Comparison of ENCODE assay signal across 8 mouse cellular contexts in genomic region chr5:107947548-107947947, GRCm38 (mm10). TPM values are rescaled to one million over a fixed set of nuclear protein-coding genes. Genes with fewer than 3 reads are reported as not detected.
A peak's percentile ranks its signal among the peaks of the same experiment; 100 is the strongest.
DNase-seq lines count a peak whose midpoint lies in the region; ATAC-seq and TF ChIP-seq lines count a peak whose summit lies in the region.

No protein-coding gene starts in this region.

- peaks cover 16 to 35% of the 10 kb centered on the region in 2 experiments for H3K4me1 ChIP-seq in MEL (ENCODE audit: control insufficient read depth in 1 of 2, insufficient read depth in 2 of 2, low read length in 2 of 2)
- H3K4me1 ChIP-seq in midbrain, embryonic 16.5 days (ENCODE audit: control insufficient read depth, insufficient read depth, low read length): no peaks in the 10 kb centered on the region; the same call in 1 of the 2 replicates

- no peak for TF ChIP-seq RAD21 in MEL (IDR thresholded peaks at IDR 0.05; ENCODE audit: low read depth, low read length)

- TF ChIP-seq POLR2A in MEL (IDR thresholded peaks at IDR 0.05; ENCODE audit: control insufficient read depth in 1 of 2, insufficient read depth in 1 of 2, low read depth in 1 of 2, low read length in 2 of 2, poor library complexity in 1 of 2): no peak

- H3K4me2 ChIP-seq in midbrain, embryonic 16.5 days (ENCODE audit: low read length): no peak overlapping the region

- peak; percentile 25 to 43 for DNase-seq in heart, adult 9 months (ENCODE audit: low spot score in 2 of 2)
- DNase-seq in heart, postnatal 25 days (ENCODE audit: low spot score): no peak
- no peak for DNase-seq in MEL (ENCODE audit: low read depth, low spot score)
- peak; percentile 61 for DNase-seq in cerebellum, adult 18-20 months
- peak; percentile 49 to 80 for DNase-seq in kidney, postnatal 36 days
- DNase-seq in adrenal gland, postnatal 36 days: no peak

- H3K9me3 ChIP-seq in MEL (replicated peaks; ENCODE audit: insufficient read depth, low read length): no peaks in the 10 kb centered on the region; the same call in 1 of the 2 replicates
- no peaks in the 10 kb centered on the region for H3K9me3 ChIP-seq in midbrain, embryonic 16.5 days (replicated peaks; ENCODE audit: control insufficient read depth, low read length, poor library complexity, severe bottlenecking)

- no peak for TF ChIP-seq EP300 in MEL (IDR thresholded peaks at IDR 0.05; ENCODE audit: low read depth in 1 of 2, low read length in 2 of 2)

- ATAC-seq in erythroblast, adult 5-6 weeks (replicated peaks; ENCODE audit: low FRiP score, poor library complexity, severe bottlenecking): no peak
- ATAC-seq in midbrain, embryonic 16.5 days: no peak

- TF ChIP-seq CTCF in MEL (IDR thresholded peaks at IDR 0.05 in 2 of 3, conservative IDR thresholded peaks at IDR 0.05 in 1 of 3; ENCODE audit: control insufficient read depth in 1 of 3, insufficient read depth in 1 of 3, low read depth in 2 of 3, low read length in 3 of 3, poor library complexity in 1 of 3, severe bottlenecking in 1 of 3): no peak

- H3K36me3 ChIP-seq in MEL (ENCODE audit: control insufficient read depth in 1 of 2, insufficient read depth in 2 of 2, low read length in 2 of 2): peaks cover 1 to 16% of the 10 kb centered on the region in 2 experiments; a peak in 3 of 4 replicates
- H3K36me3 ChIP-seq in midbrain, embryonic 16.5 days (ENCODE audit: control insufficient read depth, insufficient read depth, low read length): no peaks in the 10 kb centered on the region

- H3K4me3 ChIP-seq in MEL (ENCODE audit: control insufficient read depth in 1 of 2, insufficient read depth in 1 of 2, low read depth in 2 of 2, low read length in 2 of 2): no peak overlapping the region
- H3K4me3 ChIP-seq in midbrain, embryonic 16.5 days (ENCODE audit: low read depth, low read length): no peak overlapping the region

- H3K27me3 ChIP-seq in MEL (ENCODE audit: control insufficient read depth in 1 of 2, insufficient read depth in 2 of 2, low read length in 2 of 2): no peaks in the 10 kb centered on the region
- no peaks in the 10 kb centered on the region for H3K27me3 ChIP-seq in midbrain, embryonic 16.5 days (ENCODE audit: control insufficient read depth, insufficient read depth, low read depth, low read length)

- peaks cover under 1% of the 10 kb centered on the region; the same call in 1 of the 2 replicates for H3K79me2 ChIP-seq in MEL (ENCODE audit: control insufficient read depth, insufficient read depth, low read length, poor library complexity)

- no peak overlapping the region for H3K9ac ChIP-seq in MEL (ENCODE audit: control insufficient read depth, low read depth, low read length, poor library complexity, severe bottlenecking)
- no peak overlapping the region for H3K9ac ChIP-seq in midbrain, embryonic 16.5 days (ENCODE audit: low read depth, low read length)

- no peak overlapping the region for H3K27ac ChIP-seq in MEL (ENCODE audit: control insufficient read depth, low read depth, low read length)
- no peak overlapping the region for H3K27ac ChIP-seq in midbrain, embryonic 16.5 days (ENCODE audit: low read length)

- intact Hi-C loops in heart, postnatal 25 days (cut with DNase I): no loop called here

- 75% methylated on average over 2 of the region's 2 CpGs for WGBS in midbrain, embryonic 16.5 days

TF ChIP-seq in MEL, 35 proteins besides CTCF, POLR2A, EP300 and RAD21:
- TF ChIP-seq TCF12 (IDR thresholded peaks at IDR 0.05; ENCODE audit: low read depth, low read length) (peak; percentile 36; the same call in 1 of the 2 replicates), ETS1 (IDR thresholded peaks at IDR 0.05; ENCODE audit: low read depth, low read length) (peak; percentile 71; the same call in 1 of the 2 replicates), ZNF384 (IDR thresholded peaks at IDR 0.05; ENCODE audit: low read depth, low read length) (no peak)

RNA-seq across cellular contexts. Expression of gene Fam69a, which starts 39.3 kb away (rescaled TPM):
- 10 to 100 TPM in 1 of 2 experiments, 1 to 10 TPM in 1; 8.0 to 10.9 TPM for total RNA-seq in heart, postnatal 25 days (2021)
- total RNA-seq in MEL (2012; rRNA removed): 8.0 and 10.6 TPM in 2 replicates
- 1 to 10 TPM in 1 of 2 experiments, not detected in 1; 8.5 TPM for polyA plus RNA-seq in MEL (2012; ENCODE audit: insufficient read depth in 1 of 2, insufficient read length in 2 of 2, low read depth in 1 of 2, low replicate concordance in 2 of 2, missing spikeins in 1 of 2)
- 7.9 and 19.0 TPM in 2 replicates for total RNA-seq in erythroblast, adult 5-6 weeks (2015; ENCODE audit: low replicate concordance)
- total RNA-seq in erythroblast, adult 5-6 weeks (2017; ENCODE audit: low replicate concordance): 3.6 and 7.2 TPM in 2 replicates
- 1 to 10 TPM; 5.2 to 8.1 TPM for total RNA-seq in adrenal gland, postnatal 36 days (2021)
- polyA plus RNA-seq in midbrain, embryonic 16.5 days (2015; fragmentation: Nextera tagmentation; extraction: Ambion mirVana): 57.9 and 67.8 TPM in 2 replicates

RNA-seq across cellular contexts. Expression of gene Rpl5, which starts 47.2 kb away (rescaled TPM):
- total RNA-seq in heart, postnatal 25 days (2021): 10 to 100 TPM; 30.6 to 34.7 TPM
- 533 and 601 TPM in 2 replicates for total RNA-seq in MEL (2012; rRNA removed)
- 10 to 100 TPM in 1 of 2 experiments, not detected in 1; 43.2 TPM for polyA plus RNA-seq in MEL (2012; ENCODE audit: insufficient read depth in 1 of 2, insufficient read length in 2 of 2, low read depth in 1 of 2, low replicate concordance in 2 of 2, missing spikeins in 1 of 2)
- total RNA-seq in erythroblast, adult 5-6 weeks (2015; ENCODE audit: low replicate concordance): 89.2 and 183 TPM in 2 replicates
- total RNA-seq in erythroblast, adult 5-6 weeks (2017; ENCODE audit: low replicate concordance): 48.5 and 162 TPM in 2 replicates
- total RNA-seq in adrenal gland, postnatal 36 days (2021): 10 to 100 TPM; 57.8 to 72.1 TPM
- 62.5 and 72.6 TPM in 2 replicates for polyA plus RNA-seq in midbrain, embryonic 16.5 days (2015; fragmentation: Nextera tagmentation; extraction: Ambion mirVana)

Comparison
In these comparisons a context has a peak if more than half of its experiments do, and no peak if none do; other contexts are left out.
1. DNase-seq: peak in heart, adult 9 months (2 of 2), cerebellum, adult 18-20 months (2 of 2) and kidney, postnatal 36 days (2 of 2); none in heart, postnatal 25 days (single experiment), MEL (single experiment) and adrenal gland, postnatal 36 days (0 of 2).